Mouse (Mus musculus) olfactory bulb, adult 2 months (tissue): ENCODE results near the gene Pik3cg.

ENCODE experiments used
- CTCF ChIP-seq: fragments of 200-500 bp; IDR thresholded peaks from 2 replicates; pipeline ENCODE4 v1.5.1; 2012; ENCODE audit warnings: low read depth, mild to moderate bottlenecking, low read length, moderate library complexity; ENCODE audit not compliant: insufficient read depth
- POLR2A ChIP-seq: fragments of 200-500 bp; IDR thresholded peaks from 2 replicates; pipeline ENCODE4 v1.6.1; 2012; ENCODE audit warnings: mild to moderate bottlenecking, low read depth, low read length, moderate library complexity; ENCODE audit not compliant: insufficient read depth

GRCm38 (mm10) chr12:32127599-32128507 is 80.6 kb downstream of the Pik3cg start:
- no peak for TF ChIP-seq CTCF
- TF ChIP-seq POLR2A = no peak
